Mouse (Mus musculus) G1E (cell line): ENCODE results near the gene Pgap3.

Experiments used
- CTCF ChIP-seq: IDR thresholded peaks from 2 replicates; pipeline ENCODE4 v1.5.1; 2012; ENCODE audit warnings: low read depth, low read length, inconsistent platforms, mixed read lengths
- GATA1 ChIP-seq: IDR thresholded peaks from 2 replicates; pipeline ENCODE4 v1.6.1; 2012; ENCODE audit warnings: borderline replicate concordance, low read length, inconsistent platforms, mixed read lengths
- POLR2AphosphoS5 ChIP-seq: IDR thresholded peaks from 2 replicates; pipeline ENCODE4 v1.6.1; 2012; ENCODE audit warnings: low read depth, low read length, inconsistent platforms; ENCODE audit not compliant: insufficient replicate concordance
- TAL1 ChIP-seq: conservative IDR thresholded peaks from 2 replicates; pipeline ENCODE4 v1.6.1; 2012; ENCODE audit warnings: low read depth, low read length, inconsistent platforms, mixed read lengths

GRCm38 (mm10) chr11:98360866-98361521, 39.3 kb downstream of the Pgap3 start:
- TF ChIP-seq CTCF, result no peak
- TF ChIP-seq GATA1, result no peak
- no peak for TF ChIP-seq POLR2AphosphoS5
- no peak for TF ChIP-seq TAL1
